Mouse (Mus musculus) olfactory bulb, adult 2 months (tissue): ENCODE measurements around the gene Dcaf17.

Experiments
- CTCF ChIP-seq: fragments of 200-500 bp; IDR thresholded peaks from 2 replicates; pipeline ENCODE4 v1.5.1; 2012; ENCODE audit warnings: low read depth, mild to moderate bottlenecking, low read length, moderate library complexity; ENCODE audit not compliant: insufficient read depth
- POLR2A ChIP-seq: fragments of 200-500 bp; IDR thresholded peaks from 2 replicates; pipeline ENCODE4 v1.6.1; 2012; ENCODE audit warnings: mild to moderate bottlenecking, low read depth, low read length, moderate library complexity; ENCODE audit not compliant: insufficient read depth

DNA sequence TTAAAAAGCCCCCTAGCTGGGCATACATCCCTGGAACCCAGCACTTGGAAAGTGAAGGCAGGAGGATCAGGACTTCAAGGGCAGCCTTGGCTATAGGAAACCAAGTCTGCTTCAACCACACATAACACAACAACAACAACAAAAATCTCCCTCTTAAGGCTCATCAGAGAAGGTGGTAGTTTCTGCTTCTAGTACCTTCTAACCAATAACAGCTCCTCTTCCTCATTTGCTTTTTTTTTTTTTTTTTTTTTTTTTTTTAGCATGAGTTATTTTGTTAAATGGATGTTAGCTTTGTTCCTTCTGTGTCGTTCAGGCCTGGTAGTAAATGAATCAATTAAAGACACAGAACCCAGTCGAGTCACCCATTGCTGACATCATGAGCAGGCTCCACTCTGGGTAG is 52.1 kb downstream of the Dcaf17 start:
- TF ChIP-seq POLR2A: no peak
- no peak for TF ChIP-seq CTCF
